ENCODE assay signal across 8 mouse cellular contexts in genomic region chr11:69633128-69633866, GRCm38 (mm10). TPM values are rescaled to one million over a fixed set of nuclear protein-coding genes. Genes with fewer than 3 reads are reported as not detected.
DNase-seq lines count a peak whose midpoint lies in the region; ATAC-seq and TF ChIP-seq lines count a peak whose summit lies in the region.

No protein-coding gene starts in this region.

- no peak for TF ChIP-seq CTCF in cortical plate, adult 2 months (IDR thresholded peaks at IDR 0.05; ENCODE audit: extremely low read depth, insufficient read depth, low read length)

- peaks cover 1% of the 10 kb centered on the region; the same call in 1 of the 2 replicates for H3K4me1 ChIP-seq in cortical plate, adult 2 months (ENCODE audit: control insufficient read depth, insufficient read depth, low read length)
- H3K4me1 ChIP-seq in heart, embryonic 15.5 days (replicated peaks): peaks cover 21% of the 10 kb centered on the region
- H3K4me1 ChIP-seq in limb, embryonic 15.5 days: peaks cover 19% of the 10 kb centered on the region
- H3K4me1 ChIP-seq in midbrain, embryonic 14.5 days (ENCODE audit: control insufficient read depth, insufficient read depth, low read length): peaks cover 23% of the 10 kb centered on the region

- 0 out of 2 replicates have a peak, but pooled peaks cover 4% of the 10 kb centered on the region for H3K36me3 ChIP-seq in heart, embryonic 15.5 days
- H3K36me3 ChIP-seq in limb, embryonic 15.5 days: peaks cover 9% of the 10 kb centered on the region; the same call in 1 of the 2 replicates
- H3K36me3 ChIP-seq in midbrain, embryonic 14.5 days (ENCODE audit: control insufficient read depth, insufficient read depth, low read length): peaks cover 11% of the 10 kb centered on the region; the same call in 1 of the 2 replicates

- peak overlapping the region; percentile 65 for H3K4me2 ChIP-seq in heart, embryonic 15.5 days
- peak overlapping the region; percentile 50 for H3K4me2 ChIP-seq in limb, embryonic 15.5 days
- peak overlapping the region; percentile 57 for H3K4me2 ChIP-seq in midbrain, embryonic 14.5 days (ENCODE audit: low read length)

- H3K4me3 ChIP-seq in cortical plate, adult 2 months (ENCODE audit: insufficient read depth, low read length): peak overlapping the region; percentile 96
- peak overlapping the region; percentile 92 for H3K4me3 ChIP-seq in heart, embryonic 15.5 days
- peak overlapping the region; percentile 95 for H3K4me3 ChIP-seq in limb, embryonic 15.5 days
- peak overlapping the region; percentile 99 for H3K4me3 ChIP-seq in midbrain, embryonic 14.5 days (replicated peaks; ENCODE audit: low read depth, low read length)

- no peak for TF ChIP-seq POLR2A in cortical plate, adult 2 months (IDR thresholded peaks at IDR 0.05; ENCODE audit: extremely low read depth, insufficient read depth, low read length)

- no peaks in the 10 kb centered on the region for H3K27me3 ChIP-seq in heart, embryonic 15.5 days
- no peaks in the 10 kb centered on the region for H3K27me3 ChIP-seq in limb, embryonic 15.5 days
- H3K27me3 ChIP-seq in midbrain, embryonic 14.5 days (ENCODE audit: control insufficient read depth, insufficient read depth, low read length): no peaks in the 10 kb centered on the region

- H3K9me3 ChIP-seq in heart, embryonic 15.5 days (replicated peaks): no peaks in the 10 kb centered on the region
- H3K9me3 ChIP-seq in limb, embryonic 15.5 days: no peaks in the 10 kb centered on the region
- no peaks in the 10 kb centered on the region for H3K9me3 ChIP-seq in midbrain, embryonic 14.5 days (ENCODE audit: control insufficient read depth, low read length)

- peak overlapping the region; percentile 89 for H3K9ac ChIP-seq in heart, embryonic 15.5 days
- H3K9ac ChIP-seq in limb, embryonic 15.5 days: peak overlapping the region; percentile 98
- peak overlapping the region; percentile 94 for H3K9ac ChIP-seq in midbrain, embryonic 14.5 days (replicated peaks; ENCODE audit: low read length)

- DNase-seq in embryo, embryonic 10 days (ENCODE audit: low spot score): peak; percentile 44
- no peak for DNase-seq in embryo, embryonic 11 days
- DNase-seq in 416B (ENCODE audit: low read depth): peak; percentile 51
- no peak for DNase-seq in midbrain, embryonic 14.5 days
- DNase-seq in retina, embryonic 14.5 days (ENCODE audit: low spot score): no peak

- peak; percentile 56 for ATAC-seq in heart, embryonic 15.5 days (replicated peaks; ENCODE audit: insufficient number of reproducible peaks, insufficient read depth, low FRiP score, low read depth)
- peak; percentile 53; the same call in 1 of the 2 replicates for ATAC-seq in limb, embryonic 15.5 days (ENCODE audit: insufficient number of reproducible peaks, low FRiP score, low TSS enrichment, low read depth)
- ATAC-seq in midbrain, embryonic 14.5 days (ENCODE audit: low FRiP score, low TSS enrichment): peak; percentile 66

- peak overlapping the region; percentile 30; the same call in 1 of the 2 replicates for H3K27ac ChIP-seq in cortical plate, adult 2 months (ENCODE audit: insufficient read depth, low read length)
- peak overlapping the region; percentile 96 for H3K27ac ChIP-seq in heart, embryonic 15.5 days
- H3K27ac ChIP-seq in limb, embryonic 15.5 days: peak overlapping the region; percentile 98
- peak overlapping the region; percentile 96 for H3K27ac ChIP-seq in midbrain, embryonic 14.5 days (replicated peaks; ENCODE audit: low read depth, low read length)

- under 1% methylated on average over 36 of the region's 50 CpGs for WGBS in heart, embryonic 15.5 days
- under 1% methylated on average over 36 of the region's 50 CpGs for WGBS in limb, embryonic 15.5 days
- under 1% methylated on average over 47 of the region's 50 CpGs for WGBS in midbrain, embryonic 14.5 days

RNA-seq across cellular contexts. Expression of gene Fxr2, which starts 0.5 kb away (rescaled TPM):
- polyA plus RNA-seq in cortical plate, adult 2 months (2012; rRNA removed): 132 and 158 TPM in 2 replicates
- polyA plus RNA-seq in heart, embryonic 15.5 days (2015; fragmentation: Nextera tagmentation; extraction: Ambion mirVana): 22.9 and 28.5 TPM in 2 replicates
- polyA plus RNA-seq in limb, embryonic 15.5 days (2015; fragmentation: Nextera tagmentation; extraction: Ambion mirVana): 26.8 and 27.1 TPM in 2 replicates
- 35.9 and 38.4 TPM in 2 replicates for polyA plus RNA-seq in midbrain, embryonic 14.5 days (2014; fragmentation: Nextera tagmentation; extraction: Ambion mirVana)

RNA-seq across cellular contexts. Expression of gene Sat2, which starts 11.5 kb away (rescaled TPM):
- 18.1 and 21.1 TPM in 2 replicates for polyA plus RNA-seq in cortical plate, adult 2 months (2012; rRNA removed)
- polyA plus RNA-seq in heart, embryonic 15.5 days (2015; fragmentation: Nextera tagmentation; extraction: Ambion mirVana): 14.3 and 16.7 TPM in 2 replicates
- polyA plus RNA-seq in limb, embryonic 15.5 days (2015; fragmentation: Nextera tagmentation; extraction: Ambion mirVana): 15.7 and 16.2 TPM in 2 replicates
- 21.6 and 22.5 TPM in 2 replicates for polyA plus RNA-seq in midbrain, embryonic 14.5 days (2014; fragmentation: Nextera tagmentation; extraction: Ambion mirVana)

RNA-seq across cellular contexts. Expression of gene Shbg, which starts 15.6 kb away (rescaled TPM):
- 0.06 and 0.08 TPM in 2 replicates for polyA plus RNA-seq in cortical plate, adult 2 months (2012; rRNA removed)
- polyA plus RNA-seq in heart, embryonic 15.5 days (2015; fragmentation: Nextera tagmentation; extraction: Ambion mirVana): 0.29 TPM in 1 of 2 replicates, not detected in the other
- not detected in 2 replicates for polyA plus RNA-seq in limb, embryonic 15.5 days (2015; fragmentation: Nextera tagmentation; extraction: Ambion mirVana)
- polyA plus RNA-seq in midbrain, embryonic 14.5 days (2014; fragmentation: Nextera tagmentation; extraction: Ambion mirVana): not detected in 2 replicates

RNA-seq across cellular contexts. Expression of gene Sox15, which starts 21.8 kb away (rescaled TPM):
- polyA plus RNA-seq in cortical plate, adult 2 months (2012; rRNA removed): 0.25 and 0.28 TPM in 2 replicates
- polyA plus RNA-seq in heart, embryonic 15.5 days (2015; fragmentation: Nextera tagmentation; extraction: Ambion mirVana): 0.22 TPM in 1 of 2 replicates, not detected in the other
- 3.2 and 4.8 TPM in 2 replicates for polyA plus RNA-seq in limb, embryonic 15.5 days (2015; fragmentation: Nextera tagmentation; extraction: Ambion mirVana)
- polyA plus RNA-seq in midbrain, embryonic 14.5 days (2014; fragmentation: Nextera tagmentation; extraction: Ambion mirVana): not detected in 2 replicates

RNA-seq across cellular contexts. Expression of gene Atp1b2, which starts 27.6 kb away (rescaled TPM):
- 362 and 374 TPM in 2 replicates for polyA plus RNA-seq in cortical plate, adult 2 months (2012; rRNA removed)
- 24.2 and 24.5 TPM in 2 replicates for polyA plus RNA-seq in heart, embryonic 15.5 days (2015; fragmentation: Nextera tagmentation; extraction: Ambion mirVana)
- polyA plus RNA-seq in limb, embryonic 15.5 days (2015; fragmentation: Nextera tagmentation; extraction: Ambion mirVana): 8.2 and 10.5 TPM in 2 replicates
- polyA plus RNA-seq in midbrain, embryonic 14.5 days (2014; fragmentation: Nextera tagmentation; extraction: Ambion mirVana): 46.5 and 46.7 TPM in 2 replicates

Comparison
In these comparisons a context has a peak if more than half of its experiments do, and no peak if none do; other contexts are left out.
1. DNase-seq: peak in embryo, embryonic 10 days (single experiment) and 416B (single experiment); none in embryo, embryonic 11 days (single experiment), midbrain, embryonic 14.5 days (single experiment) and retina, embryonic 14.5 days (single experiment).
2. H3K27ac ChIP-seq: peak in every context shown above with its lines; median percentile 98 in limb, embryonic 15.5 days; 96 in heart, embryonic 15.5 days; 96 in midbrain, embryonic 14.5 days; 30 in cortical plate, adult 2 months.
3. Peak in every context shown above with its lines, with median percentiles within 50 percentile points of each other: H3K4me3 ChIP-seq, ATAC-seq, H3K4me2 ChIP-seq and H3K9ac ChIP-seq.